Mouse (Mus musculus) lung, adult 10 weeks (tissue): ENCODE measurements around the gene Cep131. TPM values are rescaled to one million over a fixed set of nuclear protein-coding genes. Genes with fewer than 3 reads are reported as not detected.

Source experiments
- polyA plus RNA-seq: library from polyadenylated mRNA; stranded (reverse); fragments of 350-450 nt; fragmentation: Illumina TruSeq; extraction: RNeasy Lipid Tissue Mini Kit (QIAGEN cat#74804); gene quantifications from one replicate; pipeline ENCODE4 v1.2.3, GENCODE M21; 2014; ENCODE audit warnings: low read depth, low replicate concordance; ENCODE audit not compliant: insufficient read depth

Gene Cep131
- polyA plus RNA-seq = 7.0 TPM

GRCm38 (mm10) chr11:120086702-120087152 lies at the start of gene Cep131:
Gene Cep131 (minus strand): TSS chr11:120086827.

GRCm38 (mm10) chr11:120098588-120099511 lies 12.2 kb upstream of the Cep131 start, which contains the start of the genes Tepsin and Ndufaf8:
Gene Tepsin (minus strand): TSS chr11:120098731.
Gene Ndufaf8 (plus strand): TSS chr11:120098928.

GRCm38 (mm10) chr11:120046553-120047191 lies 40.0 kb downstream of the Cep131 start, which contains the start of gene Aatk:
Gene Aatk (minus strand): TSS chr11:120047167.

Other genes with a start within 250 kb of the Cep131 start
- gene Chmp6, start 173.4 kb downstream of the Cep131 start, polyA plus RNA-seq = 34.5 TPM
- gene Baiap2, start 144.1 kb downstream of the Cep131 start, polyA plus RNA-seq = 27.9 TPM
- 5.2 TPM for gene Aatk, start 39.7 kb downstream of the Cep131 start, polyA plus RNA-seq
- 6.6 TPM for gene Tepsin, start 11.9 kb upstream of the Cep131 start, polyA plus RNA-seq
- gene Ndufaf8, start 12.1 kb upstream of the Cep131 start, polyA plus RNA-seq = 78.5 TPM
- 44.5 TPM for gene Slc38a10, start 64.5 kb upstream of the Cep131 start, polyA plus RNA-seq
- gene Bahcc1, start 146.1 kb upstream of the Cep131 start, polyA plus RNA-seq = 5.5 TPM